ENCODE assay signal across 9 mouse cellular contexts in genomic region chr12:77789427-77789826, GRCm38 (mm10).
DNase-seq lines count a peak whose midpoint lies in the region; ATAC-seq and TF ChIP-seq lines count a peak whose summit lies in the region.
"Had no signal": no experiment of that assay in that cellular context is flagged by ENCODE, and none has a peak within 500 bp of the region (broad histone marks: within the 10 kb centered on the region; RNA-seq: fewer than 3 reads in every experiment).

No protein-coding gene starts in this region.

- ATAC-seq in heart, embryonic 13.5 days (ENCODE audit: extremely low read depth, insufficient number of reproducible peaks, low FRiP score, low TSS enrichment), result no peak
- ATAC-seq in CD4-positive, CD25-positive, alpha-beta regulatory T cell, adult 4 months, result peak; percentile 23
- peak; percentile 71 for ATAC-seq in forebrain, embryonic 12.5 days (ENCODE audit: low FRiP score)
- ATAC-seq in limb, embryonic 15.5 days (ENCODE audit: insufficient number of reproducible peaks, low FRiP score, low TSS enrichment, low read depth), result no peak
- ATAC-seq in neural tube, embryonic 14.5 days (ENCODE audit: low read depth), result peak; percentile 62; the same call in 1 of the 2 replicates
- no peak for ATAC-seq in erythroblast, adult 5-6 weeks (replicated peaks; ENCODE audit: low FRiP score, poor library complexity, severe bottlenecking)

- intact Hi-C loops in heart, adult 2 months (cut with DNase I), result loop anchor here (10.0 kb wide), 3 partner anchors 295 to 785 kb away; no protein-coding TSS in a partner anchor

- no peaks in the 10 kb centered on the region for H3K9me3 ChIP-seq in heart, embryonic 13.5 days
- H3K9me3 ChIP-seq in forebrain, embryonic 12.5 days, result no peaks in the 10 kb centered on the region
- H3K9me3 ChIP-seq in limb, embryonic 15.5 days, result no peaks in the 10 kb centered on the region
- no peaks in the 10 kb centered on the region for H3K9me3 ChIP-seq in neural tube, embryonic 14.5 days (ENCODE audit: control insufficient read depth, low read length)
- H3K9me3 ChIP-seq: G1E had no signal

- no peaks in the 10 kb centered on the region for H3K27me3 ChIP-seq in heart, embryonic 13.5 days (replicated peaks)
- no peaks in the 10 kb centered on the region for H3K27me3 ChIP-seq in heart, adult 2 months (ENCODE audit: control insufficient read depth, insufficient read depth, low read length)
- peaks cover 9% of the 10 kb centered on the region; the same call in 1 of the 2 replicates for H3K27me3 ChIP-seq in forebrain, embryonic 12.5 days
- H3K27me3 ChIP-seq in limb, embryonic 15.5 days, result 0 out of 2 replicates have a peak, but pooled peaks cover 3% of the 10 kb centered on the region
- no peaks in the 10 kb centered on the region for H3K27me3 ChIP-seq in neural tube, embryonic 14.5 days (ENCODE audit: control insufficient read depth, insufficient read depth, low read length)

- H3K36me3 ChIP-seq in heart, embryonic 13.5 days, result no peaks in the 10 kb centered on the region
- H3K36me3 ChIP-seq in heart, adult 2 months (ENCODE audit: control insufficient read depth, insufficient read depth, low read length), result no peaks in the 10 kb centered on the region
- H3K36me3 ChIP-seq in forebrain, embryonic 12.5 days (replicated peaks), result no peaks in the 10 kb centered on the region
- no peaks in the 10 kb centered on the region for H3K36me3 ChIP-seq in limb, embryonic 15.5 days
- no peaks in the 10 kb centered on the region for H3K36me3 ChIP-seq in neural tube, embryonic 14.5 days (ENCODE audit: control insufficient read depth, insufficient read depth, low read length)
- H3K36me3 ChIP-seq: G1E had no signal

- no peak for DNase-seq in heart, adult 2 months
- no peak for DNase-seq in spleen, postnatal 14 days (ENCODE audit: low spot score in 2 of 2)

- 5% methylated on average over 8 of the region's 8 CpGs for WGBS in heart, embryonic 13.5 days
- 27% methylated on average over 8 of the region's 8 CpGs for WGBS in heart, adult 2 months
- WGBS in forebrain, embryonic 12.5 days, result 2% methylated on average over 8 of the region's 8 CpGs
- 3% methylated on average over 8 of the region's 8 CpGs for WGBS in limb, embryonic 15.5 days
- WGBS in neural tube, embryonic 14.5 days, result 3% methylated on average over 8 of the region's 8 CpGs

- H3K4me2 ChIP-seq in heart, embryonic 13.5 days, result peak overlapping the region; percentile 68
- peak overlapping the region; percentile 52 for H3K4me2 ChIP-seq in forebrain, embryonic 12.5 days
- H3K4me2 ChIP-seq in limb, embryonic 15.5 days, result peak overlapping the region; percentile 34
- peak overlapping the region; percentile 41 for H3K4me2 ChIP-seq in neural tube, embryonic 14.5 days (ENCODE audit: low read depth, low read length)

- H3K4me1 ChIP-seq in heart, embryonic 13.5 days, result peaks cover 20% of the 10 kb centered on the region
- peaks cover 2% of the 10 kb centered on the region for H3K4me1 ChIP-seq in heart, adult 2 months (ENCODE audit: control insufficient read depth, insufficient read depth, low read length)
- H3K4me1 ChIP-seq in forebrain, embryonic 12.5 days, result peaks cover 8% of the 10 kb centered on the region
- H3K4me1 ChIP-seq in limb, embryonic 15.5 days, result peaks cover 12% of the 10 kb centered on the region
- peaks cover 7% of the 10 kb centered on the region; the same call in 1 of the 2 replicates for H3K4me1 ChIP-seq in neural tube, embryonic 14.5 days (ENCODE audit: control insufficient read depth, insufficient read depth, low read length)

- H3K27ac ChIP-seq in heart, embryonic 13.5 days (replicated peaks), result no peak overlapping the region
- H3K27ac ChIP-seq in heart, adult 2 months, result no peak overlapping the region
- H3K27ac ChIP-seq in forebrain, embryonic 12.5 days, result no peak overlapping the region
- no peak overlapping the region for H3K27ac ChIP-seq in limb, embryonic 15.5 days
- H3K27ac ChIP-seq in neural tube, embryonic 14.5 days (ENCODE audit: low read depth, low read length), result no peak overlapping the region

- no peak for TF ChIP-seq CTCF in heart, adult 2 months (IDR thresholded peaks at IDR 0.05)

- H3K9ac ChIP-seq in heart, embryonic 13.5 days, result peak overlapping the region; percentile 61
- no peak overlapping the region for H3K9ac ChIP-seq in heart, adult 2 months (ENCODE audit: low read depth, low read length)
- H3K9ac ChIP-seq in forebrain, embryonic 12.5 days, result peak overlapping the region; percentile 25; the same call in 1 of the 2 replicates
- no peak overlapping the region for H3K9ac ChIP-seq in limb, embryonic 15.5 days
- H3K9ac ChIP-seq in neural tube, embryonic 14.5 days (replicated peaks; ENCODE audit: low read depth, low read length), result no peak overlapping the region

- no peak for TF ChIP-seq POLR2A in heart, adult 2 months (IDR thresholded peaks at IDR 0.05; ENCODE audit: insufficient read depth, low read depth, low read length)

- peak overlapping the region; percentile 41 for H3K4me3 ChIP-seq in heart, embryonic 13.5 days
- H3K4me3 ChIP-seq in heart, adult 2 months, result no peak overlapping the region
- peak overlapping the region; percentile 10 for H3K4me3 ChIP-seq in forebrain, embryonic 12.5 days (replicated peaks)
- 0 out of 2 replicates have a peak overlapping the region, but pooled peaks have one; percentile 8 for H3K4me3 ChIP-seq in limb, embryonic 15.5 days
- H3K4me3 ChIP-seq in neural tube, embryonic 14.5 days (ENCODE audit: low read depth, low read length), result no peak overlapping the region

- TF ChIP-seq EP300 in heart, adult 2 months (IDR thresholded peaks at IDR 0.05; ENCODE audit: insufficient read depth, low read depth, low read length), result no peak

- H3K79me2 ChIP-seq in heart, adult 2 months (replicated peaks; ENCODE audit: control insufficient read depth, insufficient read depth, low read length), result no peaks in the 10 kb centered on the region

Comparison
In these comparisons a context has a peak if more than half of its experiments do, and no peak if none do; other contexts are left out.
1. H3K4me3 ChIP-seq: peak in heart, embryonic 13.5 days (single experiment), forebrain, embryonic 12.5 days (single experiment) and limb, embryonic 15.5 days (single experiment); none in heart, adult 2 months (single experiment) and neural tube, embryonic 14.5 days (single experiment).
2. H3K9ac ChIP-seq: peak in heart, embryonic 13.5 days (single experiment) and forebrain, embryonic 12.5 days (single experiment); none in heart, adult 2 months (single experiment), limb, embryonic 15.5 days (single experiment) and neural tube, embryonic 14.5 days (single experiment).
3. ATAC-seq: peak in CD4-positive, CD25-positive, alpha-beta regulatory T cell, adult 4 months (single experiment), forebrain, embryonic 12.5 days (single experiment) and neural tube, embryonic 14.5 days (single experiment); none in heart, embryonic 13.5 days (single experiment), limb, embryonic 15.5 days (single experiment) and erythroblast, adult 5-6 weeks (single experiment).
4. Peak in every context shown above with its lines, with median percentiles within 50 percentile points of each other: H3K4me2 ChIP-seq.